Mouse (Mus musculus): ENCODE data around the gene Igf2.

Gene Igf2

DNA sequence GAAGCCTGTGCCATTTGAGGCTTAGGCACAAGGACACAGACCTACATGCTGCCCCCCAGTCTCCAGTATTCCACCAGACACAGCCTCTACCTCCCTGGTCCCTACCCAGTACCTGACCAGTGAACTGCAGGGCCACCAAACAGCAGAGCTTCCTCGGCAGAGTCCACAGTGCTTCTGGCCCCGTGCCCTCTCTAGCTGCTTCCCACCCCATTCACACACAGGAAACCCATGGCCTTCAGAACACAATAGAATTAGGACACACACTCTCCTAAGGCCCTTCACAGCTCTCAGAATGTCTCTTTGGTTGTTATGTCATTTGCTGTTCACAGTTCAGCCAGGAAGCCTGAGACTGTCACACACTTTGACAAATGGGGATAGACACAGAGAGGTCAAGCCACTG lies at the start of gene Igf2:
Gene Igf2 (minus strand): TSS at position 158 of the 400 bp plus-strand sequence.
- ATAC-seq (ENCODE audit: low TSS enrichment), result no peak

GRCm38 (mm10) chr7:142714783-142715498 lies 48.3 kb upstream of the Igf2 start:
- no peak for ATAC-seq (ENCODE audit: low TSS enrichment)

DNA sequence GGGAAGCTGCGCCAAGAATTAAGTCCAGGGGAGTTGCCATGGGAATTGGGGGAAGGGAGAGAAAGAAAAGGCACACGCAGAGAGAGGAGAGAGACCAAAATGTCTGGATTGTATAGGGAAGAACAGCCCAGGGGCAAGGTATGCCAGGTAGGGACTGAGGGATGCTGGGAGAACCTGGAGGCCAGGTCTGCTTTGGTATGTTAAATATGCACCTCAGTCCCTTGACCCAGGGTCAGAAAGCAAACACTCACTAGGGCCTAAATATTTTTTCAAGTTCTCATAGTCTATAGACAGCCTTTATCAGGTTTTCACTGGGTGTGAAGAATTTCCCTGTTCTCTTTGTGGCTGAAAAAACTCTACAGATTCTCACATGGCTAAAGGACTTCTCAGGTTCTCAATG lies 40.3 kb upstream of the Igf2 start:
- no peak for ATAC-seq (ENCODE audit: low TSS enrichment)

- no peak for ATAC-seq (ENCODE audit: low TSS enrichment)
Measured at GRCm38 (mm10) chr7:142699334-142699860, 32.8 kb upstream of the Igf2 start.

DNA sequence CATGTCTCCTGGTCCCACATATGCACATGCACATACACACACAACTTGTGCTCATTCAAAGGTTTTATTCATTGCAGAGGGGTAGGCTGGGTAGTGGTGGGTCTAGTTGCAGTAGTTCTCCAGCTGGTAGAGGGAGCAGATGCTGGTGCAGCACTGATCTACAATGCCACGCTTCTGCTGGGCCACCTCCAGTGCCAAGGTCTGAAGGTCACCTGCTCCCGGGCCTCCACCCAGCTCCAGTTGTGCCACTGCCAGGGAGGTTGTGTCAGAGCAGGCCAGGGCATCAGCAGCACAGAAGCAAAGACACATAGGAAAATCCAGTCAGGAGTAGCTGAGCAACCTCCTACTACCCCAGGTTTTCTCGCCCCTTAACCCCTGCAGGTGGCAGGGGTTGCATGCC lies 12.0 kb upstream of the Igf2 start:
- no peak for ATAC-seq (ENCODE audit: low TSS enrichment)

GRCm38 (mm10) chr7:142675644-142676043 lies 9.0 kb upstream of the Igf2 start:
- ATAC-seq (ENCODE audit: low TSS enrichment), result peak; percentile 90

- ATAC-seq (ENCODE audit: low TSS enrichment), result no peak
Measured at GRCm38 (mm10) chr7:142675141-142675540, 8.5 kb upstream of the Igf2 start.

GRCm38 (mm10) chr7:142672120-142672519 lies 5.5 kb upstream of the Igf2 start:
- peak; percentile 57; the same call in 1 of the 2 replicates for ATAC-seq (ENCODE audit: low TSS enrichment)

DNA sequence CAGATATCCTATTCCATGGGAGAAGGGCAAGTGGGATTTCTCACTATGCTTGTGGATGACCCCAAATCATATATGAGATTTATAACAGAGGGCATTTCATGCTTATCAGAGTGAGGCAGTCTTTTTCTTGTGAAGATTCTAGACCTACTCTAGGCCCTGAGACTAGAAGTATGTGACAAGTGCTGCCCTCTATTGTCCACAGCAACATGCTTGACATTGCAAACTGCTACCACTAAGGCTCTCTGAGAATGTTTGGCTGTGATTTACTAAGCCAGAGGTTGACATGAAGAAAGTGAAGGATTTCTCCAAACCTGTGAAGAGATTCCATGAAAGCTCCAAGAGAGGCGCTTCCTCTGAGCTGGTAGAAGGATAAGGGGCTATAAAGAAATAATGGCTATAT lies 4.5 kb upstream of the Igf2 start:
- ATAC-seq (ENCODE audit: low TSS enrichment), result no peak

DNA sequence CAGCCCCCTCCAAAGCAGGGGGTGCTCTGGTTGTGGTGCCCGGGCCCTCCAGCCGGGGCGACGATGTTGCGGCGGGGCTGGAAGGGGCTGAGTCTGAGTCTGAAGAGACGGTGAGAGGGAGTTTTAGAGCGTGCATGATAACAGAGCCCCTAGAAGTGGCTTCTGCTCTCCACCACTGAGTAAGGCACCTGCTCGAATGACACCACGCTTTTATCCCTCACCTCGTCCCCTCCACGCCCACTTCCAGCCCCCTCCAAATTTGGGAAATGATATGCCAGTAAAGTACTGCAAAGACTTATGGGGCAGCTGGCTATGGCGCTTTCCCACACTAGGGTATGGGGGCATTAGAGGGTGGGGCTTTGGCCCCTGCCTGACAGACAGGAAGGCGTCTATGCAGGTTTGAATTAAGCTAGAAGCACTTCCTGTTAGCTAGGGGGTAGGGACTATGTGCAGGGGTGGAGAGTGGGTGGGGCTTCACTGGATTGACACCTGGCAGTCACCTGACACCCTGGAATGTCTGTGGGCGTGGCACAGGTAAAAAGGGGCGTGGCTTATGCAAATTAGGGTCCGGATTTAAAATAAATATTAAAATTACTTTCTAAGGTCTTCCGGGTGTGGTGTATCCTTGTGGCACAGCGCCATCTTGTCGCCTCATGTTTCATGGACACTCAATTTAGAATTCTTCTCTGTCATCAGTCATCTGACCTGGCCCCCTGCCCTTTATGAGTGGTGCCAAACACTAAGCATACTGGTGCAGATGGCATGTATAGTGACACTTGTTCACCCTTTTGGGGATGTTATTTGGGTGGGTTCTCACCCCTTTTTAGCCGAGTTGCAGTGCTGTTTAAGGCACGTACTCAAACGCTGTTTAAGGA lies 3.4 kb upstream of the Igf2 start, which contains the start of gene Gm49394:
Gene Gm49394 (minus strand): TSS at position 192 of the 875 bp plus-strand sequence.
- no peak for ATAC-seq (ENCODE audit: low TSS enrichment)

- no peak for ATAC-seq (ENCODE audit: low TSS enrichment)
Measured at GRCm38 (mm10) chr7:142668328-142668727, 1.7 kb upstream of the Igf2 start.

- no peak for ATAC-seq (ENCODE audit: low TSS enrichment)
Measured at GRCm38 (mm10) chr7:142667521-142667920, 905 bp upstream of the Igf2 start.

GRCm38 (mm10) chr7:142666109-142666508 lies 507 bp downstream of the Igf2 start:
- ATAC-seq (ENCODE audit: low TSS enrichment), result no peak

GRCm38 (mm10) chr7:142665364-142665763 lies 1.3 kb downstream of the Igf2 start:
- no peak for ATAC-seq (ENCODE audit: low TSS enrichment)

GRCm38 (mm10) chr7:142664465-142665029 lies 2.1 kb downstream of the Igf2 start:
- no peak for ATAC-seq (ENCODE audit: low TSS enrichment)

GRCm38 (mm10) chr7:142663931-142664421 lies 2.6 kb downstream of the Igf2 start:
- no peak for ATAC-seq (ENCODE audit: low TSS enrichment)

- ATAC-seq (ENCODE audit: low TSS enrichment), result no peak
Measured at GRCm38 (mm10) chr7:142663151-142663550, 3.5 kb downstream of the Igf2 start.

- ATAC-seq (ENCODE audit: low TSS enrichment), result no peak
Measured at GRCm38 (mm10) chr7:142661811-142662210, 4.8 kb downstream of the Igf2 start.

DNA sequence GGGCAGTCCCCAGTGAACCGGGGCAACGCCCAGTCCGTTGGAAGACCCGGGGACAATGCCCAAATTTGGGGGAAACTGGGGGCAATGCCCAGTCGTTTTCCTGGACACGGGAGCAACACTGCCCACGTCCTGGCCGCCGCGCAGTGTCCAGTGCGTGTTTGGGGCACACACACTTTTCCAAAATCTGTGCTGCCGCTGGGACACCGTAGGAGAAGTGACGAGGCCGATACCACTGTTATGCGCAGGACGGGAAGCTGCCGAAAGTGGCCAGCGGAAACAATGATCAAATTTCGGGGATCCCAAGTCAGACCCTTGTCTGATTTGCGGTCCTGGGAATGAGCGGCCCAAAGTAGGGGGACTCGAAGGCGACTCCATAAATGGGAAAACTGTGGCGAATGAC lies 5.6 kb downstream of the Igf2 start:
- no peak for ATAC-seq (ENCODE audit: low TSS enrichment)

- no peak for ATAC-seq (ENCODE audit: low TSS enrichment)
Measured at GRCm38 (mm10) chr7:142660651-142660945, 6.0 kb downstream of the Igf2 start.

DNA sequence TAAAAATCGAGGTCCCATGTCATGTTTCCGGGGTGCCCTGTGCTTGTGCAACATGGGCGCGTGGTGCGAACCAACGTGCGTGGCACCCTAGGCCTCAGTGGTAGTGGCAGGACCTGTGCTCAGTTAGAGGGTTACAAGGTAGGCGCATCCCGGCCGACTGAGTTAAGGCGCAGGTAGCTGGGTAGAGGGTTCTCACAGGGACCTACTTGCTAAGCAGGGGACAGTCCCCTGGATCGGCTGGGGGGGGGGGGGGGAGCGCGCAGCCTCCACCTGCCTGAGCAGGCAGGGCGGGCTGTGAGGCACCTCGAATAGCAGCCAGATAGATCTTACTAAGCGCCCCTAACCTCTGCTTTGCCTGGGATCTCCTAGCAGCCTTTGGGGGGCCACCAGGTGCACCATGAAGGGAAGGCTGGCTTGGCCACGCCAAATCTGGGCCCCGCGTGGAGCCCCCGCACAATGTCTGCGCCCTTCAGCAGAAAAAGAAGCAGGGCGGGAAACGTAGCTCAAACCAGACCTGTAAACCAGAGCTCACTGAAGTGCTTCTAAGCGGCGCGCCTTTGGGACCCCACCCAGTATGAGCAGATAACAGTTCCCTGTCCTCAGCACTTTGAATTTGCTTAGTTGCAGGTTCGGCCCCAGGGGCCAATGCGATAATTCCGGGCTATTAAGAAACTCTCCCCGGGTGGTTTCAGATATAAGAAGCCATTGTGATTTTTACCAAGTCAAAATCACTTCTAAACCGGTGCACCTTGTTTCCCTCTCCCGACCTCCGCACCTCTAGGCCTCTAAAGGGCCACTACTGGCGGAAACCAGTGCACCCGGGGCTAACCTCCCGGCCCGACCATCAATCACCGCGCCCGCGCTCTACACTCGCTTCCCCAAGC lies 6.6 kb downstream of the Igf2 start:
- ATAC-seq (ENCODE audit: low TSS enrichment), result no peak

Data from frontal cortex, adult (tissue).